Mouse (Mus musculus) cerebellum, adult (tissue): Measurements from ENCODE around the gene Tmed9.

Experiments
- ATAC-seq: cut with Nextera tagmentation; 2 replicates; pipeline ENCODE4 v1.9.2; 2017; ENCODE audit warnings: mild to moderate bottlenecking, moderate library complexity, mixed read lengths; ENCODE audit not compliant: insufficient number of reproducible peaks, low FRiP score, low TSS enrichment

Gene Tmed9

DNA sequence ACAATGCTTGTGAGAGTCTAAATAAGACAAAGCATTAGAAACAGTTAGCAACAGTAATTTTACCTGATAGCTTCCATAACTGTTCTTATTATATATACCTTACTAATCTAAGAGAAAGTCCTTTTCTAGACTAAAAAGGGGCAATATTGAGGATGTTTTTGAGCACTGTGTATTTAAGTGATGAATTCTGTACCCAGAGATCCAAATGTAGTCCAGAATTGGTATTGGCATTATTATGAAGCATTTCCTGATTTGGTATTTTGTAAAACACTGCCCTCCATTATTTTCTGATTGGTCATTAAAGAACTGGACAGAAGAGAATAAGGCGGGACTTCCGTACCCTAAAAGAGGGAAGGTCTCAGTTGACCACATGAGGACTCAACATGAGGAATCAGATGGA is at the start of gene Tmed9:
Tmed9 (plus strand) TSS at position 301 of the 400 bp plus-strand sequence.
- no peak for ATAC-seq

DNA sequence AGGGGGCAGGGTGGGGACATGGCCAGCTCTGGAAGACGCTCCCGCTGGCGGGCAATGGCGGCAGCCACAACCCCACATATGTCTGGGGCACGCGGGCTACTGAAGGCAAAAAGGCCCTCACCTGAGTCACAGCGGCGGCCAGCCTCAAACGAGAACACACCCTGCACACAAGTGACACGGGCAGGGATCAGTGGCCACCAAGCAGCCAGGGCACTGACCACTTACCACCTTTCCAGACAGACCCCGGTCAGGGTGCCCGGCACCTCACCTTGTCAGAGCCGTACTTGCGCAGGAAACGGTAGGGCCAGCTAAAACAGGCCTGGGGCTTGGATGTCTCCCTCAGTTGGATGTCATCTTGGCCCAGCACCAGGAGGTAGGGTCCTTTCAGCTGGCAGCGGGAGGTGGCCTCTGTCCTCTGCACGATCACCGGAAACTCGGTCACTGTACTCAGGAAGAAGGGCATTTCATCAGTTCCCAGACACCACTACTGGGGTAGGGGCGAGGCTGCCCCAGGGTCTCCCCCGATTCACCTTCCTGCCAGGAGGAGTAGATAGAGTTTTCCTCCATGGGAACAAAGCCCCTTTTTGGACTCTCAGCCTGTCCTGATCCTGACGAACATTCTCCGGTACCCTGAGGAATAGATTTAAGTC is 49.5 kb upstream of the Tmed9 start:
- no peak for ATAC-seq

DNA sequence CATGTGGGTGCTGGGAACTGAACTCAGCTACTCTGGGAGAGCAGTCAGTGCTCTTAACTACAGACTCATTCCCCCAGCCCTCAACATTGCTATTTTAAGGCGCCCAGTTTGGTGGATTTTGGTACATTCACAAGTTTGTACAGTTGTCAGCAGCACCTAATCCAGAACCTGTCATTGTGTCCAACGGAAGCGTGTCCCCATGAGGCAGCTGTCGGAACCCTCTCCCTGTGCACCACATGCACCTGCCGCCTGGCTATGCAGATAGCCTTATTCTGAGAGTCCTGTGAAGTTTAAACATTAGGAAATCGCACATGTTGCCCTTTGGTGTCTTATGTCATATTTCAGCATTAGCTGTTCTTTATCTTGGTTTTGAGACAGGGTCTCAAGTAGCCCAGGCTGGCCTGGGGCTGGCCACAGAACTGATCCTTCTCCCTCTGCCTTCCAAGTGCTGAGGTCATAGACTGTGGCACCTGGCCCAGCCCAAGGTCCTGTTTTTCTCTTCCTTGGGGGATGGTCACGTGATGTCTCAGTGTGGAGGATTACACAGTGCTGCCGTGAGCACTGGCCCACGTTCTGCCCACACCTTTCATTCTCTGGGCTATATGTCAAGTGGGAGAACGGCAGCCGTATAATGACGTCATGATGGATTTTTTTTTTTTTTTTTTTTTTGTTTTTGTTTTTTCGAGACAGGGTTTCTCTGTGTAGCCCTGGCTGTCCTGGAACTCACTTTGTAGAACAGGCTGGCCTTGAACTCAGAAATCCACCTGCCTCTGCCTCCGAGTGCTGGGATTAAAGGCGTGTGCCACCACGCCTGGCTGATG is 47.6 kb upstream of the Tmed9 start:
- ATAC-seq = no peak

DNA sequence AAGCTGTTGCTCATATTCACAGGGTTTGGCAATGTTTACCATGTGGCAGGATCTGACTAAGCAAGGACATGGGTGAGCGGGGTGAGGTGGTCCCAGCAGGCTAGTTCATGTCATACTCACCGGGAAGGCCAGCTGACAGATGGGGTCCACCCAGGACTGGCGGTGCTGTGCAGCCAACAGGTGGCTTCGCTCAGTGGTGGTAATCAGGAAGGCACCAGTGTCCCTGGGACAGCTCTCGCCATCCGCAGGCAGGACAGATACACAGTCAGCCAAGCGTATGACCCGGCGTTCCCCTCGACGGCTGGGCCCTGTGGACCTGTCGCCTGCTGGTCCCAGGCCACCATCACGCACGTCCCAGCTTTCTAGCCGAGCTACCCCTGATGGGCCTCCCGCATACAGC is 46.3 kb upstream of the Tmed9 start:
- ATAC-seq = no peak

DNA sequence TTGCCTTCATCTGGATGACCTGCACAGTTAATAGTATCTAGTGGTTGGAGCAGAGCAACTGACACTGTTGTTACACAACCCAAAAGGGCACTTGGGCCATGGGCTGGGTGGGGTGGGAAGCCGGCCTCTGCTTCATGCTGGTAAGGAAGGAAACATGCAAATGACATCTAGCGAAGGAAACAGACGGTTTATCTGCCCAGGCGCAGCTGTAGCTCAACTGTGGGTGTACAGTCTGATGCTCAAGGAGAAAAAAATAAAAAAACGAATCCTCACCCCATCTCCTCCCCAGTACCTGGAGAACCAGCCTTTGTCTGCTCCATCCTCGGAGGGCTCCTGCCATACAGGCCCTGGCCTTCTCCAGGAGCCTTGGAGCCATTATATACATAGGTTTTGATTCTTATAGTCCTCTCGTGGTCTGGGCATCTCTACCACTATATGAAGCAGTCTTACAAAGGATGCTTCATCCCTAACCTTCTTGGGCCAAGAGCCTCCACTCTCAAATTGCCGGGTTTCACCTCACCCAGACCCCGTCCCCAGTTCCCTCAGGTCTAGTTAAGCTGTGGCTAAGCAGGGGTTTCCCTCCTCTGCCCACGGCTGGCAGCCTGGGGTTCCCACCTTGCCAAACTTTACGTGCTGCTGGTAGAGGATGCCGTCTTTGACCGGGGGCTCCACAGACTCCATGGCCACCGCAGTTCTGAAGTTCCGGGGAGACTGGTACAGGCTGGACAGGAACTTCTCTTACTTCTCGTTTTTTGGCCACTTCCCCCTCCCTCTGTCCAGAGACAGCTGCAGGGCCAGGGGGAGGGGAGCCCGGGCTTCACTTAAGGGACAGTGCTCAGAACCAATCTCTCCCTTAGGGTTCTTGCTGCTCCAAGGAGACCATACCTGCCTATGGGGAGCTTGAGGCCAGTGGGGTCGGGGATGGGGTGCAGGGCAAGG is 45.4 kb upstream of the Tmed9 start:
- no peak for ATAC-seq

DNA sequence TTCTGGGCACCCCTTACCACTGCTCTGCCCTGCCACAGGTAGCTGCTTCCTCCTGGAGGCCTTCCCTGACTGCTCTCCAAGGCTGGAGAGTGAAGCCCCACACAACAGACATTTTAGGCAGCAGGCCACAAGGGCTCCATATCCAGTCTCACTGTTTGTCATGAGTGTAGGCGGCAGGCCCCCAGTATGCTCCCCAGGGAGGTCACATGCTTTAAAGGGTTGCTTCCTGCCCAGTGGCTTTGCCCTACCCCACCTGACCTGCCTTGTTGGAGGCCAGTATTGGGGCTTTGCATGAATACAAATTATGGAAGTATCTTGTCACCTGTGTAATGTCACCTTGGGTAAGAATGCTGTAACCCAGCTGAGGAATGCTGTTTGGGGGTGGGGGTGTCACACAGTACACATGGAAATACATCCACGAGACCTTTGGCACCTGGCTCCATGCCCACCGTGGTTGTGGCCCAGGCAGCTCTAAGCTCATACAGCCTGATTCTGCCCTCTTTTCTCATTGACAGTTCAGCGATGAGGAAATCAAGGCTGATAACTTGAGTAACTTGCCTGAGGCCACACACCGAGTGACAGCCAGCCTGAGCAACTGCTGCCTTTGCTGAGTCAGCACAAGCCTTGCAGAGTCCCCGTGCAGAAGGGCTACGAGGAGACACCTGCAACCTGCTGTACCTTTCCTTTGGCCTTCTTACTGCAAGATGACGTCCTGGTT is 44.2 kb upstream of the Tmed9 start, which contains the start of gene Dok3:
Dok3 (minus strand) TSS at position 99 of the 718 bp plus-strand sequence.
- no peak for ATAC-seq

DNA sequence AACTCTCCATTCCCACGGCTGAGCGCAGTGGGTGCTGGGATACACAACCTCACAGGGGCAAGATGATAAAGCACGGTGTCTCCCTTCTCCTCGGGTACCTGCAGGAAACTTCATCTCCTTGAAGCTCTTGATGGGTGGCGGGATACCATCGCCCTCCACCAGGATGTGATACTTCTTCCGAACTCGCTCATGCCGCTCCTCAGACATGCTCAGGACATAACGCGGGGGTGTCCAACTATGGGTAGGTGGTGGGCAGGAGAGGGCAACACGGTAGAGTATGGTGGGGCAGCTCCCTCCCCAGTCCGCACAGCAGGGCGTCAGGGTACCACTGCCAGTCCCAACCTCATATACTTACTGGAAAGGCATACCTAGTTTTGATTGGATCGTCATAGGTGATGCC is 38.3 kb upstream of the Tmed9 start:
- ATAC-seq = no peak

DNA sequence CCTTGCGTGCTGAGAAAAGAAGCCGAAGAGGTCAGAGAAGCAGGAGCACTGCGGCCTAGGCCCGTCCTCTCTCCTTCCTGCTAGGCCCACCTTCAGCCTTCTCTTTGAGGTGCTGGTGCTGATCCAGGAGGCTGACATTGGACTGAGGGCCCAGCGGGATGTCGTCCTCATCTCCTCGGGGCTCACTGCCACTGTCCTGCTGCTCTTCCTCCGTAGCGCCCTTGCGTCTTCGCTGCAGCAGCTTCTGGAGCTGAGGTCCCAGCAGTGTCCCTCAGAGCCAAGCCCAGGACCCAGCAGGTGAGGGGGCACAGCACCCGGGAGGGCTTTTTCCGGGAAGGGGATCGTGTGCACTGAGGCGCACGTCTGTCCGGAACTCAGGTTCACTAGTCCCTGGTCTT is 37.7 kb upstream of the Tmed9 start:
- no peak for ATAC-seq

DNA sequence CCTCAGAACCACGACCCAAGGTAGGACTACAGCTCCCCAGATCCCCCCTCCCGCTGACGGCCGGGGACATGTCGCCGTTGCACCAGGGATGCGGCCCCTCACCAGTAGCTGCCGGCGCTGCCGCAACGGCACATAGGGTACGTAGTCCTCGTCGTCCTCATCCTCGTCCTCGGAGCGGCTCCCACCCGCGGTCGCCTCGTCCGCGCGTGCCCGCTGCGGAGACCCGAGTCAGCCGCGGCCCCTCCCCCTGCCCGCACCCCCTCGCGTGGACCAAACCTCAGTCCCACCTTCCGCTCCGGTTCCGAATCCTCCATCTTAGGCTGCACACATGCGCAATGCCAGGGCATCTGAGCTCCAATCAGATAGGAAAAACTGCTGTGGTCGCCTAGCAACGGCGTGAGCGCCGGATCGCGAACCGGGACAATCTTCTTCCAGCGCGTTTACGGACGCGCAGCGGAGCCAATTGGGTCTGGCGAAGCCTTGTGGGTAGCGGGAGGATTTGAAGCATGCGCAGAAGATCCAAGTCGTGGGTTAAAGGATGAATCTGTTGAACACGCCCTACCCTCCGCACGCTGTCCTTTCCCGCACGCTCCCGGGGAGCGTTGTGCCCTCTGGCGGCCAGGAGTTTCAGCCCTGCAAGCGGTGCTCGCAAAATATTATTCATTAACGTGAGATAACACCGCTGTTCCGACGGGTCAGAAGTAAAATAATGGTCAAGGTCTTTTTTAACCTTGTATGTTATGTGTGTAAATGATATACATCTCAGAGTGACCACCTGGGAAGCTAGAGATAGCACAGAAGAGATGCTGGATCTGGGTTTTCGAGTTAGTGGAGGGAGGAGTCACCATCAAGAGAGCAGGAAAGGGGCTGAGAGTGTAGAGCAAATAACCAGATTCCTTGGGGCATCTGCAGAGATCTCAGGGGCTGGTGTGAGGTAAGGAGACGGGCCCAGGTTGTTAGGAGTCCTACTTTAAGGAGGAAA is 37.0 kb upstream of the Tmed9 start, which contains the start of gene Ddx41:
Ddx41 (minus strand) TSS at position 465 of the 982 bp plus-strand sequence.
- peak; percentile 92 for ATAC-seq

DNA sequence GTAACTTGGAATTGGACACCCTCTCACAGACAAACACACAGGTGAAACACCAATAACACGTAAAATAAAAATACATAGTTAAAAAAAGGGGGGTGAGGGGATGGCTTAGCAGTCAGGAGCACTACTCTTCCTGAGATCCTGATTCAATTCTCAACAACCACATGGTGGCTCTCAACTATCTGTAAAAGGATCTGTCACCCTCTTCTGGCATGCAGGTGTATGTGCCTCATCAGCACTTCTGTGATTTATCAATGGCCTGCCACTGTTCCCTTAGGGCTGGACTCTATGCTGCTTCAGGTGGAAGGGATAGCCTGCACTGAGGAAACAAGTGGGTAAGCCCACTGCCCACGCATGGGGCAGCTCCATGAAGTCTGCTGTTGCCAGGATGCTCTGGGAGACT is 32.6 kb upstream of the Tmed9 start:
- no peak for ATAC-seq

DNA sequence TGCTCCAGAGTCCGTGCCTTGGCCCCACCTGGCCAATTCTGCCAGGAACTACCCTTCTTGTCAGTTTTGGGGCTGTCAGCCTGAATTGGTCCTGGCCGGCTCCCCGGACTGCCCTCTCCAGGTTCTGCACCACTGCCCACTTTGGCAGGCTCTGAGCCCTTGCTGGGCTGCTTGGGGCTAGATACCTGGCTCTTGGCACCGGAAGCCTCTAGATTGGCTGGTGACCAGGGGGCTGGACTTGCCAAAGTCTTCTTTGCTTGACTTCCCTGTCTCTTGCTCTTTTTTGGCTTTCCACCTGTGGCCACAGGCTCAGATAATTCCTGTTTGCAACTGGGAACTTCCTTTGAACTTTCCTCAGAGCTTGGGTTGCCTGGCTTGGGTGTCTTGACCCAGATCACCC is 30.6 kb upstream of the Tmed9 start:
- no peak for ATAC-seq

DNA sequence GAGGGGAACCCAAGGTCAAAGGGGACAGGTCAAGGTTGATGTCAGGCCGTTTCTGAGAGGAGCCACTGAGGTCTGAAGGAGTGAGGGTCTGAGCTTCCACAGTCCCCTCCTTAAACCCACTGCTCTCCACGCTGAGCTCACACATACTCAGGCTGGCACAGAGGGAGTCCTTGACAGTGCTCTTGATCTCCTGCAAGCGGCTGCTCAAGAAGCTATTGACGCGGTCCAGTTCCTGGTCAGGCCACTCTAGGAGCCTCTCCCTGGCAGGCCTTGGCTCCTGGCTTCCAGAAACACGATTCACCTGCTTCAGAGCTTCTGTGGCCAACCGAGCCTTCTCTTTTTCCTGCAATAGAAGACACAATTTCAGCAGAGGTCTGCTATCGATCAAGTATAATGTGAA is 30.1 kb upstream of the Tmed9 start:
- no peak for ATAC-seq

DNA sequence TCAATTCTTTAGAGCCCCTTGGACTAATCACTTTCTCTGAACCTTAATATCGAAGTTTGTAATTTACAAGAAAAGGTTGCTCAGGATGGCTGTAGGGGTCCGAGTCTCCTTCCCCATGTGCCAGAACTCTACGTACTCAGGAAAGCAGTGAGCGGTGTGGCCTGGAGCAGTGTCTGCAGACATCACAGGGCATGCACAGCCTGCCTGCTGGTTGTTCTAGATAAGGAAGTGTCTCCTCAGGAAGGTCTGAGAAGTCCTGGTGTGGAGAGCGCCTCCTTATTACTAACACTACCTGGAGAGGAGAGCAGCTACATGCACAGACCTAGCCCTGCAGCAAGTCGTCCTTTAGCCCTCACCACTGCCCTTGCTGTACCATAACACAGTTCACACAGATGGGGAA is 28.7 kb upstream of the Tmed9 start:
- no peak for ATAC-seq

DNA sequence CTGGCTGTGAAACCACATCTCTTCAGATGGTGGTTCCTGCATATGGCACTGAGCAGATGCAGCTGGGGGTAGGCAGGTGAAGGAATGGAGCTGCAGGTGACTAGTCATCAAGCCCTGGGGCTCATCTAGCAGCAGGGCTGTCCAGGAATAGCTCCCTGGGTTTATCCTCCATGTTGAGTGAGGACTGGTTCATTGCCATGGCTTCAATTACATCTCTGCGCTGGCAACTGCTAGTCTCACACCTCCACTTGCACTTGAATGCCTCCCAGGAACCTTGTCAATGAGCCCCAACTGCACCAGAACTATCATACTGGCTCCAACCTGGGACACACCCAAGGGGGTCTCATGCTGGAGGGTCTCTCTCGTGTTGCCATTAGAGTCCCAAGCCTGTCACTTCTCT is 25.6 kb upstream of the Tmed9 start:
- ATAC-seq = no peak

DNA sequence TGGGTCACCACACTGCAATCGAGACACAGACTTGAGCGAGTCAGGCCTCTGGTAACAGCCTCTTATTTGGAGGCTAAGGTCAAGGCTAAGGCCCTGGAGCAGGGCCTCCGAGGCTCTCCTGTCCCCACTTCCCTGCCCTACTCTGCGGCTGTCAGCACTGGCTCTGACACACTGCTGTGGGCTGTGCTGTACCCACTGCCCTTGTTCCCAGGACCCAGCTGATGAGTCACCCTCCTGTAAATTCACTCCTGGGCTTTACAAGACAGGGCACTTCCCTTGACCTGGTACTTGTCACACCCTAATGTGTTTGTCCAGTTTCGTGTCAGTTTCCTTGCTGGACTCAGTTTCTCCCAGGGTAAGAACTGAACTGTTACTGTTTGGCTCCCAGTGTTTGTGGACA is 25.1 kb upstream of the Tmed9 start:
- no peak for ATAC-seq

DNA sequence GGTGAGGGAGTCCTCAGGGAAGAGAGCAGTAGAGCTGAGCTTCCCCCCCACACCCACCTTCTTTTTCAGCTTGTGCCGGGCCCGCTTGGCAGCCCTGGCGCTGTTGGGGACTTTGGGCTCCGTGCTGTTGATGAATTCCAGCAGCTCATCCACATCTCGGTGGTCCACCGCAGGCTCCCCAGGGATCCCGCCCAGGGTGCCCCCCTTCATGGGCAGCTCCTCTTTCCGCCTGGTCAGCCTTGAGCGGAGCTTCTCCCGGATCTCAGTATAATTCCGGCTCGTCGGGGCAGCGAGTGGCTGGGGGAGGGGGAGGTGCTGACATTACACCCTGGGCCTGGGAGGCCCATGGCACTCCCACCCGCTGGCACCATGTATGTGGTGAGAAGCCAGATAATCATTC is 24.5 kb upstream of the Tmed9 start:
- no peak for ATAC-seq

DNA sequence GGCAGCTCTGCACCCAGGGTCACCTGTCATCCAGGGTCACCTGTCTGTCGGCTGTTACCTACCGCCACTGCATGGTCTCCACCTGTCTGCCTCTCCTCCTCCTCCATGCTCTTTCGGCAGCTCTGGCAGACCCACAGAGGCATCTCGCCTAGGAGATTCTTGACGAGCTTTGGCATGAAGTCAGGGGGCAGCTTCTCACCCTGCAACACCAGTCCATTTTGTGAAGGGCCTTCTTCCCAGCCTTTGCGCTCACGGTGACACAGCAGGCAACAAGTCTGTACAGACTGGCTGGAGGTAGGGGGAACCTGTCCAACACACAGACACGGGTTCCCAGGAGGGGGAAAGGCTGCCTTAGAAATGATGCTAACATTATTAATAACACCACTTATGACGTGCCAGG is 17.6 kb upstream of the Tmed9 start:
- ATAC-seq = no peak

DNA sequence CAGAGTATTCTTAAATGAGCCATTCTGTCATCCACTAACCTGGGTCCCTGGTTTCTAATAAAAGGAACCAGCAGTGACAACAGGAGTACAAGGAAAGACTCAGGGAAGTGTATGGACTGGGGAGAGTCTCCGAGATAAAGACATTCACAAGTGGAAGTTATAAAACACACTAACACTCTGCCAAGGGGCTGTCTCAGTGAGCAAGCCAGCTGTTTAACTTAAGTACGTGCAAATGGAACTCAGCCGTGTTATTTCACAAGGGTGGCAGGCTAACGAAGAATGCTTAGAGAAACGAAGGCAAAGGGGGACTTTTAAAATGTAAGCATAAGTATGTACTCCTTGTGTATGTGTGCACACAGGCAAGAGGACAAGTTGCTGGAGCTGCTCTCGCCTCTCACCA is 16.0 kb upstream of the Tmed9 start:
- no peak for ATAC-seq

DNA sequence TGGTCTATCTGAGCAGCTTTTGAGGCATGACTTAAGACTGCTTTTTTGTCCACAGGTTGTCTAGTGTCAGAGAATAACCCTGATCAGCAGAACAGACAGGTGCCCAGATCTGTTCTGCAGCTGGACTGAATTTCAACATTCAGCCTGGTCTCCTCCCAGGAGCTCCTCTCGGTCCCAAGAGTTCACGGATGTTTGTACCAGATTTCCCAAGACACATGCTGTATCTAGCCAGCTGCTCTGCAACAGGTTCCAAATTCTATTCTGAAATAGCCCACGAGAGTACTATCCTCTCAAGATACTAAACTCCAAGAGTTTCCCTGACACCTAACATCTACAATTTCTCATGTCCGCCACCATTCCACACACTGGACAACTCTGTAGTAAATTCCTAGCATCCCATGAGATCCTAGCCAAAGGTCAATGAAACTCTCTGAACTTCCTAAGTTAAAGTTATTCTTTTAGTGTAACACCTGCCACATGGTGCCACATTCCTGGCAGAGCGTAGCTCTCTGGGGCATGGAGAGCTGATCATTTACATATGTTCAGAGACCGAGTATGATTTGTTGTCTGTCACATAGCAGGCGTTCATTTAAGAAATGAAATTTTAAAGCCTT is 10.2 kb upstream of the Tmed9 start:
- no peak for ATAC-seq
